Mouse (Mus musculus): Measurements from ENCODE around the gene Cd109. TPM values are rescaled to one million over a fixed set of nuclear protein-coding genes. Genes with fewer than 3 reads are reported as not detected.

The Cd109 gene
- polyA plus RNA-seq, 1 experiment, result 0.53 TPM

DNA sequence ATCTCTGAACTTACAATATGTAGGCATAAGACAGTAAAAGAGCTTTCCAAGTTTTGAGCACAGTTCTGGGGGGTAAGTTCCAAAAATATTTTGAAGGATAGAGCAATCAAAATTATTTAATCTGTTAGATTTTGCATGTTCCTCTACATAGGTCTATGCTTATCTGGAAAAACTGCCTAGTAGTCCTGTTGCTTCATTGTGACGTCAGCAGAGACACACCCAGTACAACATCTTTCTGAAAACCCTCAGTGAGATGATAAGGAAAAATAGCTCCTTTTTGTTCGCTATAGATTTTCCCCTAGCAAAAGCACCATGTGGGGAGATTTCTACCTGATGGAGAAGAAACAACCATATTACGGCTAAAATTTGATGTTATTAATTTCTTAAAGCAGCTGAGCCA, 20.1 kb upstream of the Cd109 start:
- Histone ChIP-seq H3K4me3 (replicated peaks) (no peak overlapping the region), H3K4me1 (peaks cover 6% of the 10 kb centered on the region), H3K27me3 (replicated peaks) (no peaks in the 10 kb centered on the region), H3K36me3 (replicated peaks; ENCODE audit: low read length) (no peaks in the 10 kb centered on the region), H3K9me3 (no peaks in the 10 kb centered on the region)
- TF ChIP-seq GATA1 (IDR thresholded peaks at IDR 0.05; ENCODE audit: borderline replicate concordance, low read length) (no peak), FLI1 (IDR thresholded peaks at IDR 0.05; ENCODE audit: low read length) (no peak)

GRCm38 (mm10) chr9:78595769-78596555, 19.4 kb upstream of the Cd109 start:
- no peaks in the 10 kb centered on the region for H3K36me3 ChIP-seq (replicated peaks; ENCODE audit: low read length)
- H3K4me3 ChIP-seq (replicated peaks), result no peak overlapping the region
- H3K27me3 ChIP-seq (replicated peaks), result peaks cover 2% of the 10 kb centered on the region
- TF ChIP-seq FLI1 (IDR thresholded peaks at IDR 0.05; ENCODE audit: low read length) (no peak), GATA1 (IDR thresholded peaks at IDR 0.05; ENCODE audit: borderline replicate concordance, low read length) (no peak)
- no peaks in the 10 kb centered on the region for H3K9me3 ChIP-seq
- H3K4me1 ChIP-seq, result peaks cover 6% of the 10 kb centered on the region

DNA sequence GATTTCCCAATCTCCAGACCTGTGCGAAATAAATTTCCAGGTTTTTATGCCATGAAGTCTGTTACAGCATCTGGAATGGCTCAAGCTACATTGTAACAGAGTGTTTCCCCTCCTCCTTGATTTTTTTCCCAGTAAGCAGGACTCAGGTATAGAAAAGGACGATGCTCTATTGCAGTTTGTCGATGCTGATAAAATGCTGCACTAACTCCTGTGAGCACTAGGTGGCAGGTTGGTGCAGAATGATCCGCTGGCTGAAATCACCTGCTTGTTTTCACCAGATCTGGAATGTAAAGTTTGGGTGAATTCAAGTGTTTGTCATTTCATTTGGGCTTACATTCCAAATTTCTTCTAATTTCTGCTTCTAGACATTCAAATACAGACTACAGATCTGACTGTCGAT, 18.5 kb upstream of the Cd109 start:
- H3K36me3 ChIP-seq (replicated peaks; ENCODE audit: low read length), result no peaks in the 10 kb centered on the region
- no peak for TF ChIP-seq GATA1 (IDR thresholded peaks at IDR 0.05; ENCODE audit: borderline replicate concordance, low read length)
- TF ChIP-seq FLI1 (IDR thresholded peaks at IDR 0.05; ENCODE audit: low read length), result no peak
- peaks cover 6% of the 10 kb centered on the region for H3K4me1 ChIP-seq
- no peak overlapping the region for H3K4me3 ChIP-seq (replicated peaks)
- peaks cover 2% of the 10 kb centered on the region for H3K27me3 ChIP-seq (replicated peaks)
- H3K9me3 ChIP-seq, result no peaks in the 10 kb centered on the region

- peaks cover 3% of the 10 kb centered on the region for H3K27me3 ChIP-seq (replicated peaks)
- H3K9me3 ChIP-seq, result peaks cover 16% of the 10 kb centered on the region
- peaks cover 6% of the 10 kb centered on the region for H3K4me1 ChIP-seq
- H3K36me3 ChIP-seq (replicated peaks; ENCODE audit: low read length), result no peaks in the 10 kb centered on the region
- no peak overlapping the region for H3K4me3 ChIP-seq (replicated peaks)
- no peak for TF ChIP-seq FLI1 (IDR thresholded peaks at IDR 0.05; ENCODE audit: low read length)
- TF ChIP-seq GATA1 (IDR thresholded peaks at IDR 0.05; ENCODE audit: borderline replicate concordance, low read length), result no peak
Observed at GRCm38 (mm10) chr9:78599927-78600326, 15.4 kb upstream of the Cd109 start.

DNA sequence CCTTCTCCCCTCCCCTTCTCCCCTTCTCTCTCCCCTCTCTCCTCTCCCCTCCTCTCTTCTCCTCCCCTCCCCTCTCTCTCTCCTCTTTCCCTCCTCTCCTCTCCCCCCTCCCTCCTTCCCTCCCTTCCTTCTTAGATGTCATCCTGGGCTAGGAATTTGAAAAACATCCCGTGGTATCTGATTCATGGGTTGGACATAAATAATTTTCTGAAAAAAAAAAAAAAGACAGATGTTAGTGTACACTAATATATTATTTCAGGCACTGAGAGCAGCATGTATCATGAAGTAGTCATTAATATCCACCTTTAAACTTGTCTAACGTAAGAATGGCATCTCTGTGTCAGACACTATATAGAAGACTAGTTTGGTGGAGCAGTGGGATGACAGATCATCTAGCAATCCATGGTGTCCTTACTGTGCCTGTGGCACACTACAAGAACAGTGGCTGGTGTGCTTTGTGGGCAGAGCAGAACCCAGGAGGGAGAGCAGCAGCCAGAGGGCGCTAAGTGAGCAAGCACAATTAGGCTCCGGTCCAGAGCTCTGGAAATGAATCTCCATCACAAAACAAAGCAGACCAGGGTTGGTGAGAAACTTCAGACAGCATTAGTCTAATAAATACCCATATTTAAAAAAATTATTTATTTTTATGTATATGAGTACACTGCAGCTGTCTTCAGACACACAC, 14.2 kb upstream of the Cd109 start:
- Histone ChIP-seq H3K4me1 (peaks cover under 1% of the 10 kb centered on the region; the same call in 1 of the 2 replicates), H3K36me3 (replicated peaks; ENCODE audit: low read length) (no peaks in the 10 kb centered on the region), H3K9me3 (peaks cover 16% of the 10 kb centered on the region), H3K4me3 (replicated peaks) (no peak overlapping the region), H3K27me3 (replicated peaks) (peaks cover 3% of the 10 kb centered on the region)
- TF ChIP-seq FLI1 (IDR thresholded peaks at IDR 0.05; ENCODE audit: low read length) (no peak), GATA1 (IDR thresholded peaks at IDR 0.05; ENCODE audit: borderline replicate concordance, low read length) (no peak)

DNA sequence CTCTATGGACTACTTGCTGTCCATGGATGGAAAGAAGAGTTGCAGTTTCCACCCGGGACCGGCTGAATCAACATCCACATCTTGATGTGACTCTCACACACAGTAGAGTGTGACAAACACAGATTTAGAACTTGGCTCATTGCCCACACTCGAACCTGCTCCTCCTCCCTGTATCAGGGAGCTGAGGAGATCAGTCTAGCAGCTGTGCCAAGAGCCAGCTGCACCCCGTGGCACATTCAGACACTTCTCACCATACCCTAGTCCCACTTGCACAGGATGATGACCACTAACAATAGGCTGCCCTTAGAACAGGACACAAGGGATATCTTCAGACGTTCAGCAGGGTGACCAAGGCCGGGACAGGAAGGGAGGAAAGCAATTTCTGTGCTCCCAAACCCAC, 1.1 kb upstream of the Cd109 start:
- Histone ChIP-seq H3K36me3 (replicated peaks; ENCODE audit: low read length) (no peaks in the 10 kb centered on the region), H3K9me3 (peaks cover 7% of the 10 kb centered on the region), H3K4me1 (peaks cover 9% of the 10 kb centered on the region), H3K27me3 (replicated peaks) (peaks cover 51% of the 10 kb centered on the region), H3K4me3 (replicated peaks) (no peak overlapping the region)
- TF ChIP-seq GATA1 (IDR thresholded peaks at IDR 0.05; ENCODE audit: borderline replicate concordance, low read length) (no peak), FLI1 (IDR thresholded peaks at IDR 0.05; ENCODE audit: low read length) (no peak)

DNA sequence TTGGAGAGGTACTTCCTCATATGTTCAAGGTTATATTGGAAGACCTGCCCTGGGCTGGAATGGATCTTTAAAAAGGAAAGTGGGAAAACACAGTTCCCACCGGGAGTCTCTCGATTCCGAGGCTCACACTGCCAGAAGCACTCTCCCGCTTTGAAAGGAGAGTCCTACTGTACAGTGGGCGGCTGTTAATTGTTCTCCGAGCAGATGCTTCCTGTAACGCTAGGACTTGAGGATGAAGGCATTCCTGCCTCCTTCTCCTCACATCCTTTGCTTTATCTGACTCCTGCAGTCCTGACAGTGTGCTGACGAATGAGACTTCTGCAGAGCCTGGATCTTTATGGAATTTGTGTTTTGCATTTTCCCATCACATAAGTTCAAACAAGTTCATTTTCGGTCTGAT, 3.9 kb downstream of the Cd109 start:
- 0 out of 2 replicates have a peak, but pooled peaks cover 3% of the 10 kb centered on the region for H3K9me3 ChIP-seq
- no peak for TF ChIP-seq FLI1 (IDR thresholded peaks at IDR 0.05; ENCODE audit: low read length)
- no peak for TF ChIP-seq GATA1 (IDR thresholded peaks at IDR 0.05; ENCODE audit: borderline replicate concordance, low read length)

DNA sequence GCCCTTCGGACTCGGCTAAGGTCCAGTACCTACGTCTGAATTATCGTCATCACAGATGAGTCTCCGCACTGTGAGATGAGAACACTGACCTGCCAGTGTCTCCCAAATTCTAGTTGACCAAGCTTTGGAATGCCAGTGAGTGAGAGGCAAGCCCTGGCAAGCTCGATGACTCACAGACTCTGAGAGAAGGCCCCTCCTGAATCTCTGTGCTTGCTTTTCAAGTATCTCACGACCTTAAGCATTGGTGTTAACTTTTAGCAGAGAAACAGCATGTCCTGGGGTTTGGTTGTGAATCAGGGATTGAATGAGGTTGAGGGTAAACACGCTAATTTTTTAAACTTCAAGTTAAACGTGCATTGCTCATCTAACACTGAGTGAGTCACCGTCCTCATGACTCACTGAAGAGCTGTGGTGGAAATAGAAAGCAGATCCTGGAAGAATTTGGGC, 8.0 kb downstream of the Cd109 start:
- H3K4me3 ChIP-seq (replicated peaks), result no peak overlapping the region
- H3K27me3 ChIP-seq (replicated peaks), result peaks cover 8% of the 10 kb centered on the region
- TF ChIP-seq GATA1 (IDR thresholded peaks at IDR 0.05; ENCODE audit: borderline replicate concordance, low read length), result no peak
- TF ChIP-seq FLI1 (IDR thresholded peaks at IDR 0.05; ENCODE audit: low read length), result no peak
- H3K4me1 ChIP-seq, result no peaks in the 10 kb centered on the region
- no peaks in the 10 kb centered on the region for H3K36me3 ChIP-seq (replicated peaks; ENCODE audit: low read length)
- H3K9me3 ChIP-seq, result no peaks in the 10 kb centered on the region

More for the DNA sequence above, 3.9 kb downstream of the Cd109 start:
- Histone ChIP-seq H3K4me3 (replicated peaks) (no peak overlapping the region), H3K36me3 (replicated peaks; ENCODE audit: low read length) (no peaks in the 10 kb centered on the region), H3K27me3 (replicated peaks) (peaks cover 40% of the 10 kb centered on the region), H3K4me1 (peaks cover 9% of the 10 kb centered on the region)

GRCm38 (mm10) chr9:78629991-78630390, 14.6 kb downstream of the Cd109 start:
- TF ChIP-seq GATA1 (IDR thresholded peaks at IDR 0.05; ENCODE audit: borderline replicate concordance, low read length), result no peak
- TF ChIP-seq FLI1 (IDR thresholded peaks at IDR 0.05; ENCODE audit: low read length), result no peak
- no peaks in the 10 kb centered on the region for H3K36me3 ChIP-seq (replicated peaks; ENCODE audit: low read length)
- no peak overlapping the region for H3K4me3 ChIP-seq (replicated peaks)
- no peaks in the 10 kb centered on the region for H3K9me3 ChIP-seq
- H3K27me3 ChIP-seq (replicated peaks), result no peaks in the 10 kb centered on the region
- H3K4me1 ChIP-seq, result no peaks in the 10 kb centered on the region

Data from megakaryocyte, embryonic 14.5 days (primary cell).